Mouse (Mus musculus): ENCODE results near the gene Olfr1417. TPM values are rescaled to one million over a fixed set of nuclear protein-coding genes. Genes with fewer than 3 reads are reported as not detected.

The Olfr1417 gene
- polyA plus RNA-seq, 1 experiment from 2014 or later, result not detected

- Histone ChIP-seq H3K4me3 (replicated peaks) (no peak overlapping the region), H3K4me1 (replicated peaks) (no peaks in the 10 kb centered on the region), H3K27me3 (no peaks in the 10 kb centered on the region), H3K9me3 (peaks cover 3% of the 10 kb centered on the region; the same call in 1 of the 2 replicates), H3K9ac (replicated peaks) (no peak overlapping the region), H3K27ac (no peak overlapping the region), H3K4me2 (no peak overlapping the region), H3K36me3 (no peaks in the 10 kb centered on the region)
- ATAC-seq (ENCODE audit: insufficient number of reproducible peaks, insufficient read depth, low FRiP score, low TSS enrichment, low read depth), result no peak
- 92% methylated on average over 6 of the region's 6 CpGs for WGBS
Measured at GRCm38 (mm10) chr19:11787826-11788225, 51.2 kb downstream of the Olfr1417 start.

GRCm38 (mm10) chr19:11785409-11786154 lies 53.4 kb downstream of the Olfr1417 start:
- H3K4me3 ChIP-seq (replicated peaks), result no peak overlapping the region
- H3K4me2 ChIP-seq, result no peak overlapping the region
- no peaks in the 10 kb centered on the region for H3K36me3 ChIP-seq
- ATAC-seq (ENCODE audit: insufficient number of reproducible peaks, insufficient read depth, low FRiP score, low TSS enrichment, low read depth), result no peak
- H3K4me1 ChIP-seq (replicated peaks), result no peaks in the 10 kb centered on the region
- H3K9ac ChIP-seq (replicated peaks), result no peak overlapping the region
- no peaks in the 10 kb centered on the region for H3K27me3 ChIP-seq
- H3K27ac ChIP-seq, result no peak overlapping the region
- peaks cover 3% of the 10 kb centered on the region; the same call in 1 of the 2 replicates for H3K9me3 ChIP-seq
- WGBS, result 86% methylated on average over 14 of the region's 14 CpGs

- H3K36me3 ChIP-seq, result peaks cover 27% of the 10 kb centered on the region; the same call in 1 of the 2 replicates
- H3K27me3 ChIP-seq, result no peaks in the 10 kb centered on the region
- H3K9me3 ChIP-seq, result no peaks in the 10 kb centered on the region
- no peak overlapping the region for H3K4me2 ChIP-seq
- no peak overlapping the region for H3K27ac ChIP-seq
- no peaks in the 10 kb centered on the region for H3K4me1 ChIP-seq (replicated peaks)
- no peak overlapping the region for H3K4me3 ChIP-seq (replicated peaks)
- no peak overlapping the region for H3K9ac ChIP-seq (replicated peaks)
- ATAC-seq (ENCODE audit: insufficient number of reproducible peaks, insufficient read depth, low FRiP score, low TSS enrichment, low read depth), result no peak
- 65% methylated on average over 7 of the region's 7 CpGs for WGBS
Measured at GRCm38 (mm10) chr19:11777191-11777865, 61.7 kb downstream of the Olfr1417 start.

Other genes starting within 250 kb of the Olfr1417 start
- gene Ms4a6d, start 234.4 kb downstream of the Olfr1417 start, polyA plus RNA-seq (2016; fragmentation: Nextera tagmentation; extraction: Ambion mirVana), result 2.0 and 2.3 TPM in 2 replicates
- 0.61 TPM in 1 of 2 replicates, not detected in the other for gene Ms4a2, start 215.5 kb downstream of the Olfr1417 start, polyA plus RNA-seq (2016; fragmentation: Nextera tagmentation; extraction: Ambion mirVana)
- not detected in 2 replicates for gene Ms4a3, start 198.4 kb downstream of the Olfr1417 start, polyA plus RNA-seq (2016; fragmentation: Nextera tagmentation; extraction: Ambion mirVana)
- not detected in 2 replicates for gene Oosp2, start 178.7 kb downstream of the Olfr1417 start, polyA plus RNA-seq (2016; fragmentation: Nextera tagmentation; extraction: Ambion mirVana)
- 0.63 TPM in 1 of 2 replicates, not detected in the other for gene Oosp1, start 148.1 kb downstream of the Olfr1417 start, polyA plus RNA-seq (2016; fragmentation: Nextera tagmentation; extraction: Ambion mirVana)
- gene Oosp3, start 142.2 kb downstream of the Olfr1417 start, polyA plus RNA-seq (2016; fragmentation: Nextera tagmentation; extraction: Ambion mirVana), result not detected in 2 replicates
- not detected in 2 replicates for gene Gif, start 91.7 kb downstream of the Olfr1417 start, polyA plus RNA-seq (2016; fragmentation: Nextera tagmentation; extraction: Ambion mirVana)
- 45.5 and 45.6 TPM in 2 replicates for gene Mrpl16, start 68.8 kb downstream of the Olfr1417 start, polyA plus RNA-seq (2016; fragmentation: Nextera tagmentation; extraction: Ambion mirVana)
- gene Stx3, start 19.8 kb downstream of the Olfr1417 start, polyA plus RNA-seq (2016; fragmentation: Nextera tagmentation; extraction: Ambion mirVana), result 5.1 and 5.8 TPM in 2 replicates
- not detected in 2 replicates for gene Olfr1418, start 21.8 kb upstream of the Olfr1417 start, polyA plus RNA-seq (2016; fragmentation: Nextera tagmentation; extraction: Ambion mirVana)
- not detected in 2 replicates for gene Olfr1419, start 35.9 kb upstream of the Olfr1417 start, polyA plus RNA-seq (2016; fragmentation: Nextera tagmentation; extraction: Ambion mirVana)
- 0.15 TPM in 1 of 2 replicates, not detected in the other for gene Olfr1420, start 47.3 kb upstream of the Olfr1417 start, polyA plus RNA-seq (2016; fragmentation: Nextera tagmentation; extraction: Ambion mirVana)
- 17.8 and 20.2 TPM in 2 replicates for gene Patl1, start 73.2 kb upstream of the Olfr1417 start, polyA plus RNA-seq (2016; fragmentation: Nextera tagmentation; extraction: Ambion mirVana)
- 4.9 and 5.1 TPM in 2 replicates for gene Osbp, start 126.7 kb upstream of the Olfr1417 start, polyA plus RNA-seq (2016; fragmentation: Nextera tagmentation; extraction: Ambion mirVana)
- gene Olfr1423, start 202.1 kb upstream of the Olfr1417 start, polyA plus RNA-seq (2016; fragmentation: Nextera tagmentation; extraction: Ambion mirVana), result 0.04 TPM in 1 of 2 replicates, not detected in the other
- gene Olfr1424, start 223.5 kb upstream of the Olfr1417 start, polyA plus RNA-seq (2016; fragmentation: Nextera tagmentation; extraction: Ambion mirVana), result not detected in 2 replicates
- not detected in 2 replicates for gene Olfr1425, start 238.5 kb upstream of the Olfr1417 start, polyA plus RNA-seq (2016; fragmentation: Nextera tagmentation; extraction: Ambion mirVana)